Mouse (Mus musculus) hindbrain, embryonic 14.5 days (tissue): ENCODE measurements around the gene Ate1. TPM values are rescaled to one million over a fixed set of nuclear protein-coding genes. Genes with fewer than 3 reads are reported as not detected.
A peak's percentile ranks its signal among the peaks of the same experiment; 100 is the strongest.
"Not testable (repeated sequence)": the region's sequence is repeated elsewhere in the genome, so short reads cannot be mapped to it uniquely, and the experiment has no call there.

Experiments used
- ATAC-seq: fragments of 200-750 bp; cut with Nextera tagmentation; 2 replicates; pipeline ENCODE4 v1.8.0; 2017; ENCODE audit warnings: moderate number of reproducible peaks, mild to moderate bottlenecking, moderate TSS enrichment, moderate library complexity; ENCODE audit not compliant: low FRiP score
- DNase-seq: peaks from one replicate; pipeline ENCODE4 v3.0.0-alpha.2; 2015; ENCODE audit warnings: low spot score
- H3K27ac ChIP-seq: fragments of 300-500 bp; sonication (generic); 2 replicates; pipeline ENCODE4 v1.5.1; 2014; ENCODE audit warnings: mild to moderate bottlenecking, moderate library complexity
- H3K27me3 ChIP-seq: fragments of 300-500 bp; sonication (generic); 2 replicates; pipeline ENCODE4 v1.6.1; 2014; ENCODE audit warnings: mild to moderate bottlenecking, low read length, mixed read lengths; ENCODE audit not compliant: control insufficient read depth, insufficient read depth
- H3K36me3 ChIP-seq: fragments of 300-500 bp; sonication (generic); replicated peaks from 2 replicates; pipeline ENCODE4 v1.6.1; 2014; ENCODE audit not compliant: control insufficient read depth, insufficient read depth
- H3K4me1 ChIP-seq: fragments of 300-500 bp; sonication (generic); replicated peaks from 2 replicates; pipeline ENCODE4 v1.6.1; 2014; ENCODE audit warnings: antibody characterized with exemption, low read length, mixed read lengths; ENCODE audit not compliant: control insufficient read depth, insufficient read depth
- H3K4me2 ChIP-seq: fragments of 300-500 bp; sonication (generic); replicated peaks from 2 replicates; pipeline ENCODE4 v1.6.1; 2014; ENCODE audit warnings: mild to moderate bottlenecking, moderate library complexity
- H3K4me3 ChIP-seq: fragments of 300-500 bp; sonication (generic); replicated peaks from 2 replicates; pipeline ENCODE4 v1.5.1; 2014; ENCODE audit warnings: mild to moderate bottlenecking, low read length
- H3K9ac ChIP-seq: fragments of 300-500 bp; sonication (generic); 2 replicates; pipeline ENCODE4 v1.6.1; 2014
- H3K9me3 ChIP-seq: fragments of 300-500 bp; sonication (generic); 2 replicates; pipeline ENCODE4 v1.6.1; 2016; ENCODE audit warnings: low read length; ENCODE audit not compliant: control insufficient read depth
- WGBS: fragments of 180-500 bp; shearing (Covaris S2); extraction: QIAGEN DNeasy Blood & Tissue Kit; methylation state at CpG from one replicate; pipeline ENCODE4 v1.1.7; 2014; 5-methylcytosine and 5-hydroxymethylcytosine counted together
- polyA plus RNA-seq: library from polyadenylated mRNA; unstranded; fragments of >200 nt; fragmentation: Nextera tagmentation; extraction: Ambion mirVana; gene quantifications from 2 replicates; pipeline ENCODE4 v1.2.1, GENCODE M21; 2014

The Ate1 gene
- polyA plus RNA-seq, 1 experiment from 2014 or later: 104 TPM

DNA sequence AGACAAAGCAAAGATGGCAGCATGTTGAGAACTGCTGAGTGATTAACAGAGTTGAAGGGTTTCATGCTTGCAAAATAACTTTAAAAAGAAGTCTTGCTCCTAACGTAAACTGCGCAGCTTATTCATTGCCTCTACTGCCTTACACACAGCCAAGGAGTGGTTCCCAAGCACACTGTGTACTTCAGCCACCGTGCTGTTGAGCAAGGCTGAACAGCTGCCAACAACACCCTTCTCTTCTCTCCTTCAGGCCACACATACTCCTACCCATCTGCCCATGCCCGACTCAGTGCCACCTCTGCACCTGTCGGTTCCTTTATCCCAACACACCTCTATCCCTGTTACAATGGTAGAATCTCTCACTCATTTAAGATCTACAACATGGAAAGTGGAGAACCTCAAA, 17.2 kb downstream of the Ate1 start:
- peaks cover 75% of the 10 kb centered on the region for H3K36me3 ChIP-seq
- H3K4me2 ChIP-seq: no peak overlapping the region

GRCm38 (mm10) chr7:130501499-130501898, 18.7 kb downstream of the Ate1 start:
- H3K9me3 ChIP-seq: no peaks in the 10 kb centered on the region
- WGBS: 68% methylated on average over 1 of the region's 1 CpGs
- ATAC-seq: no peak
- H3K27me3 ChIP-seq: no peaks in the 10 kb centered on the region
- no peak overlapping the region for H3K27ac ChIP-seq
- H3K4me3 ChIP-seq: no peak overlapping the region
- no peak overlapping the region for H3K9ac ChIP-seq
- no peak for DNase-seq
- no peaks in the 10 kb centered on the region for H3K4me1 ChIP-seq
- peaks cover 68% of the 10 kb centered on the region for H3K36me3 ChIP-seq
- H3K4me2 ChIP-seq: no peak overlapping the region

More for the DNA sequence above, 17.2 kb downstream of the Ate1 start:
- WGBS: 92% methylated on average over 5 of the region's 5 CpGs
- no peaks in the 10 kb centered on the region for H3K27me3 ChIP-seq
- no peak overlapping the region for H3K4me3 ChIP-seq
- no peak for ATAC-seq
- H3K27ac ChIP-seq: no peak overlapping the region
- H3K4me1 ChIP-seq: no peaks in the 10 kb centered on the region
- no peak overlapping the region for H3K9ac ChIP-seq
- no peak for DNase-seq
- no peaks in the 10 kb centered on the region for H3K9me3 ChIP-seq

DNA sequence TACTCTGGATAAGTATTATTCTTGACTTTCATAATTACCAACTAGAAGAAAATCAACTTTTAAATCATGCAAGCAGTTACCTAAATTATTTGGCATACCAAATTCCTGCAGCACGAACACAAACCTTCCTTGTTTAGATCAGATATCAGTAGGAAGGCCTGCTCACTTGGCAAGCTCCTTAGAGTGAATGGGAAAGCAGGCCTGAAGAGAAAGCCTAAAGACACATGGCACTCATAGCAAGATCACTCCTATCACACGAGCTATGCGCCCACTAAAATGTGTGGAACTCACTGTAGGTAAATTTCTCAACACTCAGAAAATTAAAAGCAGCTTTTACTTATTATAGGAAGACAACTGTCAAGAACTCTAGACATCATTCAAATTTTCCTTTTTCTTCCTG, 26.8 kb downstream of the Ate1 start:
- Histone ChIP-seq H3K9me3 (no peaks in the 10 kb centered on the region), H3K27ac (no peak overlapping the region), H3K4me3 (no peak overlapping the region), H3K9ac (no peak overlapping the region), H3K4me1 (no peaks in the 10 kb centered on the region), H3K27me3 (no peaks in the 10 kb centered on the region), H3K4me2 (no peak overlapping the region), H3K36me3 (peaks cover 9% of the 10 kb centered on the region; the same call in 1 of the 2 replicates)
- ATAC-seq: no peak
- WGBS: 86% methylated on average over 3 of the region's 3 CpGs
- no peak for DNase-seq

DNA sequence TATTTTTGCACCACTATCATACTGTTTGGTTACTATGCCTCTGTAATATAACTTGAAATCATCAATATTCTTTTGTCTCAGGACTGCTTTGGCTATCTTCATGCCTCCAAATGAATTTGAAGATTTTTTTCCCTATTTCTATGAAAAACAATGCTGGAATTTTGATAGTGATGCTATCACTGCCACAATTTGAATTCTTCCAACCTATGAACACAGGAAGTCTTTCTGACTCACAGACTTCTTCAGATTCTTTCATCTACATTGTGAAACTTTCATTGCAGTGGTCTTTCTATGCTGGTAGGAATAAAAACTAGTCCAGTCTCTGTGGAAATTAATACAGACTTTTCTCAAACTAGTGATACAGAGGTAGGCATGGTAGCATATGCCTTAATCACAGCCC, 28.1 kb downstream of the Ate1 start:
- H3K9me3 ChIP-seq: no peaks in the 10 kb centered on the region
- H3K4me1 ChIP-seq: no peaks in the 10 kb centered on the region
- no peak overlapping the region for H3K27ac ChIP-seq
- peaks cover 10% of the 10 kb centered on the region; the same call in 1 of the 2 replicates for H3K36me3 ChIP-seq
- H3K4me2 ChIP-seq: no peak overlapping the region
- ATAC-seq (no peak), DNase-seq (no peak)
- H3K9ac ChIP-seq: no peak overlapping the region
- H3K27me3 ChIP-seq: no peaks in the 10 kb centered on the region
- H3K4me3 ChIP-seq: no peak overlapping the region

GRCm38 (mm10) chr7:130479003-130479402, 41.2 kb downstream of the Ate1 start:
- H3K9me3 ChIP-seq, H3K4me3 ChIP-seq, DNase-seq, H3K9ac ChIP-seq, H3K4me1 ChIP-seq, H3K4me2 ChIP-seq, ATAC-seq, H3K27me3 ChIP-seq, H3K27ac ChIP-seq: not testable (repeated sequence)
- H3K36me3 ChIP-seq: peaks cover 21% of the 10 kb centered on the region
- WGBS: 85% methylated on average over 3 of the region's 3 CpGs

DNA sequence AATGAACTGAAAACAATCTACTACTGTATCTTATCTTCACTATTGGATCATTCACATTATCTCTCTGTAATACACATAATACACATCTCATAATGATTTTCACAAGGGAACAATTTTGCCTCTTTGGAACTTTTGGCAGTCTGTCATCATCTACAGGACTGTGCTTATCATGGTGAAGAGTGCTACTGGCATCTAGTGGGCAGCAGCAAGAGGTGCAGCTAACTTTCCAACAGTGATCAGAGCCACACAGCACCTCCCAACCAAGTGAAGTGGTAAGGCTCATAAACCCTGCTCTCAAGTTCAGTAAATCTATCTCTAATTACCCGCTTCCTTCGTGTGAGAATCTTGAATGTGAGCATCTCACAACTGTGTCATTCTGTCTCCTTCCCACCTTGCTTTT, 44.2 kb downstream of the Ate1 start:
- 0 out of 2 replicates have a peak, but pooled peaks have one; percentile 66 for ATAC-seq
- Histone ChIP-seq H3K9ac (no peak overlapping the region), H3K27ac (no peak overlapping the region)

DNA sequence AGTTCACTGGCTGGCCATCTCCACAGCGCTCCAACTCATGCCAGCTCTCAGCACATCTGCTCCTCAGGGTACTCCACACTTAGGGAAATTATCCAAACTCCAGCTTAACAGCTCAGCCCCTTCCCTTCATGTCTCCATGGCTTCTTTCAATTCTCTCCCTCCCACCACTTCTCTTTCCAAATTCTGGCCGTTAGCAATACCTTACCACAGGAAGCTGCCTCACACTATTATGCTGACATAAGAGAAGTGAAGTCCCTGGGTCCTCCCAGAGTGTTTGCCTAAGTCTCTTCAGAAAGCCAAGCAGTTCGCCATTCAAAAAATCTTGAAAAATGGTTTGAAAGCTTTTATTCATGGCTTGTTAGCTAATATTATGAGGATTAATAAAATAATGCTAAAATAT, 46.3 kb downstream of the Ate1 start:
- 69% methylated on average over 3 of the region's 3 CpGs for WGBS
- no peak overlapping the region for H3K27ac ChIP-seq
- no peaks in the 10 kb centered on the region for H3K27me3 ChIP-seq
- peaks cover 14% of the 10 kb centered on the region for H3K4me1 ChIP-seq
- no peak overlapping the region for H3K4me2 ChIP-seq
- no peak for ATAC-seq
- no peak for DNase-seq
- H3K9me3 ChIP-seq: no peaks in the 10 kb centered on the region
- H3K4me3 ChIP-seq: no peak overlapping the region
- H3K36me3 ChIP-seq: peaks cover 4% of the 10 kb centered on the region; the same call in 1 of the 2 replicates
- H3K9ac ChIP-seq: no peak overlapping the region

More for the DNA sequence above, 44.2 kb downstream of the Ate1 start:
- Histone ChIP-seq H3K9me3 (no peaks in the 10 kb centered on the region), H3K4me2 (no peak overlapping the region), H3K4me1 (peaks cover 5% of the 10 kb centered on the region), H3K36me3 (peaks cover 16% of the 10 kb centered on the region), H3K4me3 (no peak overlapping the region), H3K27me3 (no peaks in the 10 kb centered on the region)
- peak; percentile 85 for DNase-seq
- WGBS: 34% methylated on average over 2 of the region's 2 CpGs

- no peak for ATAC-seq
- Histone ChIP-seq H3K36me3 (peaks cover 3% of the 10 kb centered on the region; the same call in 1 of the 2 replicates), H3K9ac (no peak overlapping the region), H3K4me3 (no peak overlapping the region), H3K4me2 (no peak overlapping the region), H3K27me3 (no peaks in the 10 kb centered on the region), H3K27ac (no peak overlapping the region), H3K9me3 (no peaks in the 10 kb centered on the region), H3K4me1 (peaks cover 14% of the 10 kb centered on the region)
- 14% methylated on average over 6 of the region's 6 CpGs for WGBS
- DNase-seq: no peak
These were observed 47.5 kb downstream of the Ate1 start for GRCm38 (mm10) chr7:130472683-130473082.

DNA sequence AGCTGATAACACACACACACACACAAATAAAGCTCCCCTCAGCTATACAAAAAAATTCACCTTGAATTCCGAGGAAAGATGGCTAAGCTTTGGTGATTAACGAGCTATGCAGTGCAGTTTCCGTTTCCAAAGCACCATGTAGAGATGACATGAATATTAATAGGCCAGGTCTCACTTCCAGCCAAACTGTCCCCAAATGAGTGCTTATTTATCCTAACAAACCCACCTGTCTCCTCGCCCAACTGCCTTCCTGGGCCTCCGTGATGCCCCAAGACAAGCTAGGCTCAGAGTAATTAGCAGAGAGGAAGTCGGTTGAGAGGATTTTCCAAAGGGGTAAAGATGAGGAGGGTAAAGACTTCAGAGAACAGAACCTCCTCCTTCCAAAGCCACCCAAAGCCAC, 49.1 kb downstream of the Ate1 start:
- WGBS: 20% methylated on average over 6 of the region's 6 CpGs
- no peak for DNase-seq
- peaks cover 7% of the 10 kb centered on the region; the same call in 1 of the 2 replicates for H3K36me3 ChIP-seq
- peaks cover 14% of the 10 kb centered on the region for H3K4me1 ChIP-seq
- H3K27ac ChIP-seq: no peak overlapping the region
- H3K9ac ChIP-seq: no peak overlapping the region
- H3K9me3 ChIP-seq: no peaks in the 10 kb centered on the region
- no peak for ATAC-seq
- no peaks in the 10 kb centered on the region for H3K27me3 ChIP-seq
- H3K4me2 ChIP-seq: no peak overlapping the region
- no peak overlapping the region for H3K4me3 ChIP-seq

DNA sequence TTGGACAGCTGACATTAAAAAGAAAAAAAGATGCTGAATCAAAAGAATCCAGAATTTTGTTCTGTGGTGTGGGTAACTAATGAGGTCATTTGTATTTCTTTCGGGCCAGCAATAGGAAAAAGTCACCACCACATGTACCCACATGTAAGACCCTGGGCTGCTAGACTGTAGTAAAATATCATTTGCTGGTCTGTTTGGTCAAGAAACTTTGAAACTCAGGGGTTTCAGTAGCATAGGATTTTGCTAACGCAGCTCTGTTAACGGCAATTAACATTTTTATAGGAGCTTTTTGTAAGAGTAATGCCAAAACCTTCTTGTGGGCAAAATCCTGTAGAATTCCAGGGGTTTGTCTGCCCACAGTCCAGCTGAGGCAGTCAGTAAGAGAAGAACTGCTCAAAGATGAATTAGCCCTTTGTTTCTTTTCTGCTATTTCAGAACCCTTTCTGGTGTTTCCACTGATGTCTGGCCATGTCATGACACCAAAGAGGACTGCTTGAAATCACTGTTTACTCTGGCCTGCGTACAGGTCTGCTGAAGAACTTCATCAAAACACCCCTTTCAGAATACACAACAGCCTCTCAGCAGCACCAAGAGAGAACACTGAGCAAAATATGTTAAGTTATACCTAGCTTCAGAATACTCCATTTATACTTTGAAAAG, 64.5 kb downstream of the Ate1 start:
- H3K9me3 ChIP-seq: no peaks in the 10 kb centered on the region
- H3K36me3 ChIP-seq: peaks cover 39% of the 10 kb centered on the region
- 64% methylated on average over 4 of the region's 4 CpGs for WGBS

More for the DNA sequence above, 64.5 kb downstream of the Ate1 start:
- H3K4me2 ChIP-seq: no peak overlapping the region
- H3K4me3 ChIP-seq: no peak overlapping the region
- no peaks in the 10 kb centered on the region for H3K4me1 ChIP-seq
- no peak overlapping the region for H3K27ac ChIP-seq
- no peak for ATAC-seq
- no peak for DNase-seq
- no peaks in the 10 kb centered on the region for H3K27me3 ChIP-seq
- H3K9ac ChIP-seq: no peak overlapping the region
